Mouse (Mus musculus) Patski (cell line): Measurements from ENCODE around the gene Btg1. TPM values are rescaled to one million over a fixed set of nuclear protein-coding genes. Genes with fewer than 3 reads are reported as not detected.

ENCODE experiments used
- ATAC-seq: fragments of 100-300 bp; one replicate; pipeline ENCODE4 v1.8.0; 2021
- CTCF ChIA-PET: fragments of 350-600 bp; sonication (Branson Sonifier 250); formaldehyde crosslinking; loops from one replicate; lab custom pipeline; 2022; ENCODE audit warnings: inconsistent platforms; lab: Charles Lee
- POLR2A ChIA-PET: fragments of 350-600 bp; sonication (Branson Sonifier 250); formaldehyde crosslinking; loops from one replicate; lab custom pipeline; 2022; ENCODE audit warnings: antibody characterized with exemption, inconsistent platforms; lab: Charles Lee
- DNase-seq: peaks from one replicate; pipeline ENCODE4 v3.0.0-alpha.2; 2011; ENCODE audit warnings: low read depth, low spot score
- H3K27me3 ChIP-seq: fragments of 371-371 bp; one replicate; pipeline ENCODE4 v1.5.1; 2021
- CTCF ChIP-seq: fragments of 100-300 bp; IDR thresholded peaks from one replicate; pipeline ENCODE4 v1.5.1; 2021
- in situ Hi-C: fragments of 300-500 bp; cut with MboI; formaldehyde crosslinking; loops from 3 replicates; pipeline ENCODE4 v1.11.1; 2018; ENCODE audit warnings: low pct_unique_long_range_greater_than_20kb, mixed read lengths
- polyA plus RNA-seq: library from polyadenylated mRNA; unstranded; gene quantifications from one replicate; pipeline ENCODE4 v1.2.3, GENCODE M21; 2021

Btg1 gene
- polyA plus RNA-seq, 1 experiment from 2014 or later = 91.5 TPM

- DNase-seq (no peak), ATAC-seq (no peak)
- CTCF ChIA-PET = no interaction called here
- no peaks in the 10 kb centered on the region for H3K27me3 ChIP-seq
- POLR2A ChIA-PET = no interaction called here
- no peak for TF ChIP-seq CTCF
- in situ Hi-C loops = no loop called here
Measured at GRCm38 (mm10) chr10:96588233-96588632, 28.6 kb upstream of the Btg1 start.

- ChIA-PET CTCF (no interaction called here), POLR2A (no interaction called here)
- DNase-seq = no peak
- ATAC-seq = no peak
- in situ Hi-C loops = no loop called here
- no peak for TF ChIP-seq CTCF
- no peaks in the 10 kb centered on the region for H3K27me3 ChIP-seq
Measured at GRCm38 (mm10) chr10:96589781-96590180, 27.0 kb upstream of the Btg1 start.

- DNase-seq (no peak), ATAC-seq (no peak)
- ChIA-PET POLR2A (no interaction called here), CTCF (no interaction called here)
- H3K27me3 ChIP-seq = no peaks in the 10 kb centered on the region
- no peak for TF ChIP-seq CTCF
- in situ Hi-C loops = no loop called here
Measured at GRCm38 (mm10) chr10:96592089-96592488, 24.7 kb upstream of the Btg1 start.

- no peak for TF ChIP-seq CTCF
- in situ Hi-C loops = no loop called here
- DNase-seq = no peak
- no peaks in the 10 kb centered on the region for H3K27me3 ChIP-seq
- ChIA-PET POLR2A (no interaction called here), CTCF (no interaction called here)
- no peak for ATAC-seq
Measured at GRCm38 (mm10) chr10:96595435-96596132, 21.2 kb upstream of the Btg1 start.

GRCm38 (mm10) chr10:96596411-96596810 lies 20.4 kb upstream of the Btg1 start:
- no peak for DNase-seq
- in situ Hi-C loops = no loop called here
- TF ChIP-seq CTCF = no peak
- H3K27me3 ChIP-seq = no peaks in the 10 kb centered on the region
- ChIA-PET CTCF (no interaction called here), POLR2A (no interaction called here)
- no peak for ATAC-seq

GRCm38 (mm10) chr10:96599641-96600040 lies 17.2 kb upstream of the Btg1 start:
- in situ Hi-C loops = no loop called here
- ATAC-seq = no peak
- TF ChIP-seq CTCF = no peak
- H3K27me3 ChIP-seq = no peaks in the 10 kb centered on the region
- ChIA-PET CTCF (no interaction called here), POLR2A (no interaction called here)
- DNase-seq = no peak

- H3K27me3 ChIP-seq = no peaks in the 10 kb centered on the region
- DNase-seq (no peak), ATAC-seq (no peak)
- ChIA-PET POLR2A (no interaction called here), CTCF (no interaction called here)
- no peak for TF ChIP-seq CTCF
- in situ Hi-C loops = no loop called here
Measured at GRCm38 (mm10) chr10:96601670-96602069, 15.1 kb upstream of the Btg1 start.

GRCm38 (mm10) chr10:96602339-96602738 lies 14.5 kb upstream of the Btg1 start:
- no peak for TF ChIP-seq CTCF
- no peaks in the 10 kb centered on the region for H3K27me3 ChIP-seq
- ATAC-seq = no peak
- POLR2A ChIA-PET = no interaction called here
- CTCF ChIA-PET = no interaction called here
- in situ Hi-C loops = no loop called here
- DNase-seq = no peak

- DNase-seq (no peak), ATAC-seq (no peak)
- in situ Hi-C loops = no loop called here
- H3K27me3 ChIP-seq = no peaks in the 10 kb centered on the region
- ChIA-PET CTCF (no interaction called here), POLR2A (no interaction called here)
- no peak for TF ChIP-seq CTCF
Measured at GRCm38 (mm10) chr10:96605168-96605567, 11.6 kb upstream of the Btg1 start.

- ATAC-seq (no peak), DNase-seq (no peak)
- ChIA-PET POLR2A (no interaction called here), CTCF (no interaction called here)
- no peak for TF ChIP-seq CTCF
- H3K27me3 ChIP-seq = no peaks in the 10 kb centered on the region
- in situ Hi-C loops = no loop called here
Measured at GRCm38 (mm10) chr10:96605856-96606255, 10.9 kb upstream of the Btg1 start.

- DNase-seq (no peak), ATAC-seq (no peak)
- TF ChIP-seq CTCF = no peak
- ChIA-PET POLR2A (interaction anchor here (1.5 kb wide), 1 partner anchor 10 kb away, joined by 5 read pairs; no protein-coding TSS in a partner anchor), CTCF (no interaction called here)
- no peaks in the 10 kb centered on the region for H3K27me3 ChIP-seq
- in situ Hi-C loops = no loop called here
Measured at GRCm38 (mm10) chr10:96607617-96608185, 9.1 kb upstream of the Btg1 start.
